Mouse (Mus musculus) monocyte, adult 2 months (primary cell): ENCODE measurements around the gene Aplp1.

Experiments
- DNase-seq, 2 experiments: peaks; one replicate each; pipeline ENCODE4 v3.0.0; 2022; ENCODE audit warnings: low spot score in 2 of 2, low read depth in 1 of 2

Aplp1 gene

DNA sequence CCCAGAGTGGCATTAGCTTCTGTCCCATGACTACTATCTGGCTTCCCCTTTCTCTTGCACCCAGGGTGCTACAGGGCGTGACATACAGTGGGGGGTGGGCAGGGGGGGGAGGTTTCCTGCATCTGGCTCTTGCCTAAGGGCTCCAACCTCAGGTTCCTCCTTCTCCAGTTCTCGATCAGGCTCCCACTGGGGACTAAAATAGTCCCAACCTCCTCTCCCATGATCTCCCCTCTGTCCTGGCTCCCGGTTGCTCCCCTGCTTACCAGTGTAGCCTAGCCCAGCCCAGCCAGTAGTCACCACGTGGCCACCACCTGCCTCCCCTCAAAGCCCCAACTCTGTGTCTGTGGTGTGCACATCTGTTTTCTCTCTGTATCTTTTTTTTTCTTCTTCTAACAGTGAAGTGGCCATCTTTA, 32.6 kb downstream of the Aplp1 start:
- DNase-seq: peak in 1 of 2 experiments; percentile 73

DNA sequence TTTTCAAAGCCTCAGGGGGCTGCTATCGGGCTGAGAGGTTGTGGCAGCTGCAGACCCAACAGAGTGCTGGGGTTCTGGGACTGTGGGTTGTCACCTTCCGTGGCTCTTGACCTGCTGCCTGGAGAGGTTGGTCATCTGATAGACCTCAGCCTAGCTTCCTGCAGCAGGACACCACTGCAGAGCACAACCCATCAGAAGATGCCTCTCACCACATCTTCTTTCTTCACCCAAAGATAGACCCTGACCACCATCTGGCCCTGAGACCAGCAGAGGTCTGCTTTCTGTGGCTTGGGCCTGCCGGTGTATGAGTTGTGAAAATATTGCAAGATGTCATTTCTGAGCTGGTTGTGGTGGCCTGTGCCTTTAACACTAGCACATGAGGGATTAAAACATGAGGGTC, 34.3 kb downstream of the Aplp1 start:
- no peak for DNase-seq

DNA sequence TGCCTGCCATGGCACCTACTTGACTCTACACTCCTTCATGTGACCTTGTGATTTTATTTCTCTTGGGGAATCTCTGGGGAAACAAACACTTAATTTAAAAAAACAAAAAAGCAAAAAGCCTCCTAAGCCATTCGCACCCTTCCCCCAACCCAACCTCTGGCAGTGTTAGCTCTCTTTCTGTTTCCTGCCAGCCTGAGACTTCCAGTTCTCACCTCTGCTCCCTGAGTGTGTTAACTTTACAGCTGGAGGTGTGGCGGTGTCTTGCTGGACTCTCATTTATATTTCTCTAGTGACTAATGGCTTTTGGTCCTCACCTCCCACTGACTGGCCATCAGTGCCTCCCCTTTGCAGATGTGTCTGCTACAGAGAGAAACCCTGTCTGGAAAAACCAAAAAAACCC, 35.5 kb downstream of the Aplp1 start:
- DNase-seq: no peak

DNA sequence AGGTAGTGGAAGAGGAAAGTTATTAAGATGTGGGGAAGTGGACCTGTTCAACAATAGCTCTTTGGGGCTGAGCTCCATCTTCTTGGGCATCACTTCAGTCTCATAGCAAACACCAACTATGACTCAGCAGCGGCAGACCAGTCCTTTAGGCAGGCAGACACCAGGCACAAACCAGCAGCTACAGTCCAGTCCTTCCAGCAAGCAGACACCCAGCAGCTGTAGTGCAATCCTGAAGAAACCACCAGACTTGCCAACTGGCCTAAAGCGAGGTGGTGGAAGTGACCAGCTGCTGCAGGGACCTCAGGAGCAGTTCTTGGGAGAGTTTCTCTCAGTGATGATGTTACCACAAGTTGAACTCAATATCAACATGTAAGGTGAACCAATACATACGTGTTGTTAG, 36.7 kb downstream of the Aplp1 start:
- no peak for DNase-seq

DNA sequence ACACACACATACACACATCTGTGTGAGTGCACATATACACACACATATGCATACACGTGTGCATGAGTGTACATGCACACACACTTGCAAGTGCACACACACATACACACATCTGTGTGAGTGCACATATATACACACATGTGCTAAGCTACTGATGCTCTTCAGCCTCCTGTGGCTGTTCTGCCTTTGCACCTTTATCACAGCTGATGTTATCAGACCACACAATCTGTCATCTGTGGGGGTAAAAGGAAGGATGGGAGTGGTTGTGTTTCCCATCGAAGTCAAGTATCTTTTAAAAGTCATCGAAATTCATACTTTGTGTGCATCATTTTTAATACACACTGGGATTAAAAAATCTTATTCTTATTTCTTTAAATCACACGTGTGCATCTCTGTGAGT, 43.0 kb downstream of the Aplp1 start:
- DNase-seq: no peak

DNA sequence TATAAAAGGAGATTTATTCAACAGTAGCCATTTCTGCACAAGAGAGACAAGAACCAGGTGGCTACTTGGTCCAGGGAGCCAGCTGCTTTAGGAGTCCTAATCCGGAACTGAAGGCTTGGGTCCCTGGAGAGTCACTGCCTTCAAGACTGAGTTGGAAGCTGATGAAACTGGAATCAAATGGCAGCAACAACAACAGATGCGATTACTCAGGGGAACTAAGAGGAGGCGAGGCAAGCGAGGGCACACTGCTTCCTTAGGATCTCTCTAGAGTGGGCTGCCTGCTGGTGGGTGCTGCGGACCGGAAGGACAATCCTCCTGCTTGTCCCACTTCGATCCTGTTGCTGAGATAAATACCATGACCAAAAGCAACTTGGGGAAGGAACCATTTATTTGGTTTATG, 45.7 kb downstream of the Aplp1 start:
- no peak for DNase-seq

DNA sequence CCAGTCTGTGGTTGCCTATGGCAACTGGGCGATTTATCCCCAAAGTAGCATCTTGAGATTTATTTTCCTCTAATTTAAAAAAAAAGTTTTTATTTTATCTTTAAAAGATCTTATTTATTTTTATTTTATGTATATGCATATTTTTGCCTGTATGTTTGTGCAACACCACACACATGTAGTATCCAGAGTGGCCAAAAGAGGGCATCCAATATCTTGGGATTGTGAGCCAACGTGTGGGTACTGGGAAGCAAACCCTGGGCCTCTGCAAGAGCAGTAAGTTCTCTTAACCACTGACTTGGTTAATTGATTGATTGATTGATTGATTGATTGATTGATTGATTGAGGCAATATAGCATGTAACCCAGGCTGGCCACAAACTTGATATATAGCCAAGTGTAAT, 50.5 kb downstream of the Aplp1 start:
- no peak for DNase-seq

DNA sequence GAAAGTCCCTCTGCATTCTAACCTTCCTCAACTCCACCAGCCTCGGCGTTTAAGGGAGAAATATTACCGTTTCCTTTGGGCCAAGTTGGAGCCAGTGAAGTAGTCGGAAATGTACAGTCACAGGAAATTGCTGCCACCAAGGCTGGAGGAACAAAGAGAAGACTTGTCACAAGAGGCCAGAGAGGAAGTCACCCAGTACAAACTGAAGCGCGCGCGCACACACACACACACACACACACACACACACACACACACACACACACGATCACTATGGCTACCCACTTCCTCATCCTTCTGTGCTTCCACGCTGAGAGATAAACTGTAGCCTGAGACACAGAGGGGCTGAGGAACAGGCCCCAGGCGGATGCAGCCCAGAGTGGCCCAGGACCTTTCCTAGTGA, 51.0 kb downstream of the Aplp1 start:
- peak; percentile 54 to 59 for DNase-seq

DNA sequence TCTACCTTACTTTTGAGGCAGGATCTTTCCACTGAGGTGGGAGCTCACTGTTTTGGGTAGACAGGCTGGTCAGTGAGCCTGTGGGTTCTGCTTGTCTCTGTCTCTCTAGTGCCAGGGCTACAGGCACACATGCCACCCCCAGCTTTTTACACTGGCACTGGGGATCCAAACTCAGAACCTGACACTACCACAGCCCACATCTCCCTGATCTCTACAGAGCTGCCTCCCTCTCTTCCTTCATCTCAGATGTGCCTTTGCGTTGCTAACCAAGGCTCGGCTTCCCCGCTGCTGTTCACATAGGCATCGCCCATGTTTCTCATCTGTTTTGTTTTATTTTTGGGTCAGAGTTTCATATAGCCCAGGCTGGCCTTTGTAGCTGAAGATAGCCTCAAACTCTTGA, 51.7 kb downstream of the Aplp1 start:
- DNase-seq: no peak

DNA sequence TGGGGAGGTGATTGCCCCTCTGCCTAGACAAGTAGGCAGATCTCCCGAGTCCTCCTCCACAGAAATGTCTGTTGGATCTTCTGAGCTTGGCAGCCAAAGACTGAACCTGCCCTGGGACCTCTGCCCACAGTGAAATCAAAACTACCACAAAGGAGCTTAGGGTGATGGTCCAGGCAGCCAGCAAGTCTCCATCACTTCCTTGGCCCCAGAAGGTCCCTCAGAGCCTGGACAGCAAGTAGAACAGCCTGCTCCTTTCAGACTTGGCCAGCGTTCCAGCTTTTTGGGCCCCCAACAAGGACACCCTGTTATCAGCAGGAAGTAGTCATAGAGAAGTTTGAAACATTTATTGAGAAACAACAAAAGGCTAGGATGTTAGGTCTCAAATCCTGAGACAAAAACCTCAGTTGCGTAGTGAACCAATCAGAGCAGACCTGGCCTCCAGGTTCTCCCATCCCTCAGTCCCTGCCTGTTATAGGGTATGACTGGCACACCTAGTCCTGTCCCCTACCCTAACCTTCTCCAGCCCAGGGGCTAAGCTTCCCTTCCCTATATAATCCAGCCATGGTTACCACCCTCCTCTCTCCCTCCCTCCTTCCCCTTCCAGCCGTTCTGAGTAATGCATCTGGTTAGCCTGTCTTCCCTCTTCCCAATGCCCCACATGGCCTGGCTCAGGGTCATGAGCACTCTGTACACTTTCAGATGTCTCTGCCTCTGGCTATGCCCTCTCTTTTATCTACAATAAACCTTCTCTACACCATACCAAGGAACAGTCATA, 52.4 kb downstream of the Aplp1 start:
- DNase-seq: no peak
